Mouse (Mus musculus): ENCODE data around the gene Mgat4a. TPM values are rescaled to one million over a fixed set of nuclear protein-coding genes. Genes with fewer than 3 reads are reported as not detected.
A peak's percentile ranks its signal among the peaks of the same experiment; 100 is the strongest.

Gene Mgat4a
- total RNA-seq (2021): 10 to 100 TPM; 24.9 to 30.3 TPM
- long read RNA-seq, experiment 1, partial matches to known transcripts: 0 of 1 reads
- long read RNA-seq, experiment 1, other reads (novel, unspliced or antisense): 0 of 1 reads
- long read RNA-seq, experiment 2, partial matches to known transcripts: 0 of 3 reads
- long read RNA-seq, experiment 2, other reads (novel, unspliced or antisense): 3 of 3 reads

GRCm38 (mm10) chr1:37540810-37541658 is at the start of gene Mgat4a:
Gene Mgat4a, minus strand, starts transcription at chr1:37541016.
- intact Hi-C loops (cut with DNase I): loop anchor here (5.0 kb wide), 1 partner anchor 91 kb away; no protein-coding TSS in a partner anchor
- DNase-seq (ENCODE audit: low spot score in 2 of 2): peak; percentile 92 to 93

DNA sequence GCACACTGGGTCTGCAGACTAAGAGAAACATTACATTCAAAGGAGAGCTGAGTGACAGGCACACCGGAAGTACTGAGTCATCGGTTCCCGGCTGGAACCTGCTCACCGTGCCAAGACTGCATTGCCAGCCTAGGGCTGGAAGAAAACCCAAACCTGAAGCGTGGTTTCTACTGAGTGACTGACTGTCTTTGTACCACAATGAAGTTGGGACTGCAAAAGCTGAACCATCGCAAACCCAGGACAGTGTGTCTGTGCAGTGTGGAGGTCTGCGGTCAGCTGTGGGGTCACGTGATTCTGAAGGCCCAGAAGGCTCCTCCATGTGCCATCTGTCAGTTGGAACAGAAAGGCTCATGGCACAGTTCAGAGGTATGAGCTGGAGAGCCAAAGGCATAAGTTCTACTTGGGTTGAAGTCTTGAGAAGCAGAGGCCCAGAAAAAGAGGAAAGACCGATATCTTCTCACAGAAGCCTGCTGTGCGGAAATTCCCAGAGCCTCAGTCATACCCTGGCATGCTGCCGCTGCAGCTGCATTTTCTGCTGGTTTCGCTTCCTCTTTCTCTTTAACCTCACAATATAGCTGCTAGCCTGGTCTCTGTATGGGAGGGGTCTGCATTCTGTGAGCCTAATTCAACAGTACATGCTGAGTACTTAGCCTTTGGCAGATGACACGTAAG is 45.1 kb upstream of the Mgat4a start:
- DNase-seq (ENCODE audit: low spot score in 2 of 2): peak; percentile 54 to 71
- intact Hi-C loops (cut with DNase I): no loop called here

DNA sequence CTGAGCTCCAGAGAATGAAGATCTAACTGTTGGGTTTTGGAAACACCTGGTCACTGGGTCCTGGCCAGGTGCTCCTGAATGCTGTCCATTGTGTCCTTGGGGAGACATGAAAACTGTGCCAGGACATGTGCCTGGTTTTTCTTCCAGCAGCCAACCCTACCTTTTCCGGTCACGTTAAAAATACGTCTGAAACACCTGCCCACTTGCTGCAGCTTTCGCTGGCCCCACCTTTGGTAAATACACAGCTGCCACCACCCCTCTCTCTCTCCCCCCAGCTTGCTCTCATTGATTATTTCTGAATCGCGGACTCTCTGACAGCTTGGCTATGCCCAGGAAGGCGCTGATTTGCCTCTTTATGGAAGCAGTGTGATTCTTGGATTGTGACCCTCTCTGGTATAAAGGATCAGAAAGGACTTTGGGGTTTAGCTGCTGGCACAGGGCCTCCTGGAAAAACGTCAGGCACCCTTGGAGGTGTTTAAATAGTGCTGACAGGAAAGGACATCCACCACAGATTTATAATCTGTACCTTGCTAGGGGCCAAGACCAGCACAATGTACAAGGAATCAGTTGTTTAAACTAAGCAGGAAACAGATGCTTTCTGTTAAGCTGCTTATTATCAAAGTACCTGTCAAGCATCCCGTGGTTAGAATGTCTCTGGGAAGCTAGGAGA is 43.1 kb upstream of the Mgat4a start:
- DNase-seq (ENCODE audit: low spot score in 2 of 2): no peak
- intact Hi-C loops (cut with DNase I): no loop called here

GRCm38 (mm10) chr1:37583167-37583566 is 42.4 kb upstream of the Mgat4a start:
- DNase-seq (ENCODE audit: low spot score in 2 of 2): no peak
- intact Hi-C loops (cut with DNase I): no loop called here

GRCm38 (mm10) chr1:37579686-37580085 is 38.9 kb upstream of the Mgat4a start:
- intact Hi-C loops (cut with DNase I): no loop called here
- no peak for DNase-seq (ENCODE audit: low spot score in 2 of 2)

DNA sequence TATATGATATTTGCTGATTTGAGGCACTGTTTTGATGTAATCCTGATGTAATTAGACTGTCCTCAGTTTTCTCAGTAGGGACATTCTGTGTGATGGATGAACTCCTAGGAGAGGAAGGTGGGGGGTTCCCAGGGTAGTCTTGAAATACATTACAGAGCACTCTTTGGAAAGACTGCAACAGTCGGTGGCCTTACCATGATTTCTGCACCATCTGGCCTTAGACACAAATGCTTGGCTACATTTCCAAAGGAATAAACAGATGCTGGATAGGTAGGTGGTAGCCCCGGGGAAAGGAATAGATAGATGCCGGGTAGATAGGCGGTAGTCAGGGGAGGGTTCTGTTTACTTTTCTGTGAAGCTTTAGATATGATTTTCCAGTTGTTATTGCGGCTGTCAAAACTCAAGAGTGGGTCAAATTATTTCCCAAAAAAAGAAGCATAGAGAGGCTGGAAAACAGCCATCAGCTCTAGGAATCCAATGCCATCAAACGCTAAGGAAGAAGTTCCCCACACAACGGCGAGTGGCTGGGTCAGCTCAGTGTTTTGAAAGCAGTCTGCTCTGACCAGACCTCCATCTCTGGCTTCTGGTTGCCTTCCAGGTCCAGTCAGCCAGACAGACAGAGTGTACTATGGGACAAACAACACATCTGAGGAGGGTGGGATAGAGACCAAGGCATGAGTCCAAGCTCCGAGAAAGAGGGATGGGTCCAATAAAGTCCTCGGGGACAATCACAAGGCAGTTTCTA is 31.9 kb upstream of the Mgat4a start:
- intact Hi-C loops (cut with DNase I): no loop called here
- DNase-seq (ENCODE audit: low spot score in 2 of 2): no peak

GRCm38 (mm10) chr1:37568379-37568778 is 27.6 kb upstream of the Mgat4a start:
- DNase-seq (ENCODE audit: low spot score in 2 of 2): no peak

DNA sequence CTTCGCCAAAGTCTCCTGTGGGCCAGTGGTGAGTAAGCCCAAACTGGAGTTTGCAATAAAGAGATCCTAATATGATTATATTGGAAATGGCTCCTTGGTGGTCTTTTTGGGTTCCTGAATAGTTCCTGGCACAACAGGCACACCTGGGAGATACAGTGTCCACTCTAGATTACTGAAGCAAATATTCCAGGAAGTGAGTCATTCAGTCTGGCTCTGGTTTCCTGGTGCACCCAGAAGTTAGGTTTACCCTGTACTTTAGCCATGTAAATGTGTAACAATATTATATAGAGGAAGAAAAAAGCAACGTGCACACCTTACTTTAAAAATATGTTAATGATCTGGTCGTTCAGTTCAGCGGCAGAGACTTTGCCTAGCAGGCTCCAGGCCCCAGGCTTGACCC is 25.9 kb upstream of the Mgat4a start:
- no peak for DNase-seq (ENCODE audit: low spot score in 2 of 2)
- intact Hi-C loops (cut with DNase I): no loop called here

More at GRCm38 (mm10) chr1:37568379-37568778, 27.6 kb upstream of the Mgat4a start:
- intact Hi-C loops (cut with DNase I): no loop called here

GRCm38 (mm10) chr1:37566344-37566743 is 25.5 kb upstream of the Mgat4a start:
- intact Hi-C loops (cut with DNase I): no loop called here
- DNase-seq (ENCODE audit: low spot score in 2 of 2): no peak

DNA sequence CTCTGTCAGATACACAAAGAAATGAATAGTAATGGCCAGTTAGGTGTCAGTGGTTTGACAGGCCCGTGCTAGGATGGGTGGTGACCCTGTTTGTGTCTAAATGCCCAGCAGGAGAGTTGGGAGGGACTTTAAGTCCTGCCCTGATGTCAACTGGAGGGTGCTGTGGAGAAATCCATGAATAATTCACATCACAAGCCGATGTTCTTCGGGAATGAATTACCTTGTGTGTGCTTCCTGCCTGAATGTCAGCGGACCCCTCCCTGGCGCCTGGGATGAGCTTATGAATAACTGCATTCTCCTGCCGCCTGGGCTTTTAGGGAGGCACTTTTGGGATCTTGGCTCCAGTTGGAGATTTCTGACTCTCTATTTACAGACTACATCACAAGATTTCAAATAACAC is 24.6 kb upstream of the Mgat4a start:
- DNase-seq (ENCODE audit: low spot score in 2 of 2): peak in 1 of 2 experiments; percentile 19
- intact Hi-C loops (cut with DNase I): no loop called here

- intact Hi-C loops (cut with DNase I): no loop called here
- peak in 1 of 2 experiments; percentile 32 for DNase-seq (ENCODE audit: low spot score in 2 of 2)
These were observed 21.1 kb upstream of the Mgat4a start for GRCm38 (mm10) chr1:37561955-37562354.

DNA sequence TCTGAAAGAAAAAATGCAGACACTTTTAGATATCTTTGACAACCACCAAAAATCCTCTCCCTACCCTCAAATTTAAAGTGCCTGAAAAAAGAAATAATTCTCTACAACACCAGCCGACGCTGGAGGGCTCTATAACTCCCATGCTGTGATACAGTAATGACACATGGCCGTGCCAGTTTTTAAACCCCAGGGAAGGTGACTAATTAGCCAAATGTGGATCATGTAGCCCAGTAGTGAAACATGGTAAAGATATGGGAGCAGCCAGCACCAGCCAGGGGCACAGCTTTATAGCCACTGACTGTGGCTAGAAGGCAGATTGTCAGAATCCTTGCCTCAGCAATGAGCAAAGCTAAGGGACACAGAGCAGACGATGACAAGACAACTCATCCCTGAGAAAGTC is 19.5 kb upstream of the Mgat4a start:
- intact Hi-C loops (cut with DNase I): no loop called here
- peak; percentile 12 to 31 for DNase-seq (ENCODE audit: low spot score in 2 of 2)

GRCm38 (mm10) chr1:37551986-37552385 is 11.2 kb upstream of the Mgat4a start:
- DNase-seq (ENCODE audit: low spot score in 2 of 2): no peak
- intact Hi-C loops (cut with DNase I): no loop called here

GRCm38 (mm10) chr1:37549501-37549900 is 8.7 kb upstream of the Mgat4a start:
- intact Hi-C loops (cut with DNase I): no loop called here

DNA sequence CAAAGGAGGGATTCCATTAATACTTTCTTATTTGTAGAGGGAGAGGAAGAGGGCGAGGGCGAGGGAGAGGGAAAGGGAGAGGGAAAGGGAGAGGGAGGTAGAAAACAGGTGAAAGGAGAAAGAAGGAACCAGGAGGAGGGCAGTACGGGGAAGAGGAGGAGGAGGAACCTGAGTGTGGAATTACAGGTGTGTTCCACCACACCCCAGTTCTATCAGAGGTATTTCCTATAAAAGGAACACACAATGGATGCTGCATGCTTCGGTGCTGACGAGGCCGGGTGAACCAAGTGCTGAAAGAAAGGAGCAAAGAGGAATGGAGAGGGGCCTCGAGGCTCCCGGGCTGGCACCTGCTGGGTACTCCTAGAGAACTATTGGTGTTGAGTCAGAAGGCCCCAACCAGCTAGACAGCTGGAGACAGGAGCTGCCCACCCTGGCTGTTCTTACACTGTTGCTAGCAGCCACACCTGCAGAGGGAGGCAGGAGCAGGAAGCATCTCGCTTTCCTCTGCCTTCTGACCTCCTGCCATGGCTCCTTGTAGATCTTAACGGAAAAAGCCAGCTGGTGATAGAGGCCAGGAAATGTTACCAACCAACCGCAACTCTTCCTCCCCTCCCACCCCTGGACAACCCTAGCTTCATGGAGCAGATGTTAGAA is 5.7 kb upstream of the Mgat4a start:
- intact Hi-C loops (cut with DNase I): no loop called here
- no peak for DNase-seq (ENCODE audit: low spot score in 2 of 2)

More at GRCm38 (mm10) chr1:37549501-37549900, 8.7 kb upstream of the Mgat4a start:
- no peak for DNase-seq (ENCODE audit: low spot score in 2 of 2)

- intact Hi-C loops (cut with DNase I): loop anchor here (5.0 kb wide), 1 partner anchor 88 kb away; no protein-coding TSS in a partner anchor
- DNase-seq (ENCODE audit: low spot score in 2 of 2): no peak
These were observed 3.4 kb upstream of the Mgat4a start for GRCm38 (mm10) chr1:37544251-37544650.

DNA sequence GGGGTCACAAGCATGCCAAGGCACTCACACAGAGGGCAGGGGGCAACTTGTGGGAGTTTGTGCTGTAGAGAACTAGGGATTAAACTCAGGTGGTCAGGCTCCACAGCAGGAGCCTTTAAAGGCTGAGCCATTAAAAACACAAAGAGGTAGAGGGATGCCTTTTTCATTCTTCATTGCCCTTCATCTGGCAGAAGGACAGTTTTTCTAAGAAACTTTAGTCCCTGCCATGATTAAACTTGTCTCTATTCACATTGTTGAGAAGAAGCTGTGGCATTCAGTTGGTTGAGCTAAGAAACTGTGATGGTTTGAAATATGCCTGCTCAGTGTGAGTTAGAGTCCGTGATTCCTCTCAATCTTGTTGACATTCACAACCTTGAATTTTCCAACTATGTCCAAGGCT is 2.2 kb upstream of the Mgat4a start:
- intact Hi-C loops (cut with DNase I): loop anchor here (5.0 kb wide), 1 partner anchor 89 kb away; no protein-coding TSS in a partner anchor

More for the DNA sequence above, 2.2 kb upstream of the Mgat4a start:
- DNase-seq (ENCODE audit: low spot score in 2 of 2): no peak

Data from left cerebral cortex, postnatal 14 days (tissue).